Mouse (Mus musculus): ENCODE measurements around the gene Nav2.

DNA sequence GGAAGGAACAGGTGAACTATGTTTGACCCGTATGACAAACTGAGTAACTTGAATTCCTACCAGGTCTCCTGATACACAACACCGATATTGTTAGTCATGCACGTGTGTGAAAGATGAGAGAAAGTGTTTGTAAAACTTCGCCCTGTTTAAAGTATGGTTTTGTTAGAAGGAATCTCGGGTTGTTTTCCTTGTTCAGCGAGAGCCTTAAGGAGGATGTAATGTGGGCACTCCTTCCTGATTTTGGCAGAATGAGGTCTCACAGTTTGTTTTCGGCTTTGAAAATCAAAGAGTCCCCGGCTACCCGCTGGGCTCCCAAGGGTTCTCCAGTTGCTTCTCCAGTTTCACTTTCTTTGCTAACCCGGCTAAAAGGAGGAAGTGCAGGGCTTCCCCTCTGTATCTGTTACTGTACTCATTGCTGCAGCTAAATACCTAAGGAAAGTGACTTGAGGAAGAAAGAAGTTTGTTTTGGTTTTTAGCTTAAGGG lies 553.9 kb downstream of the Nav2 start:
- TF ChIP-seq GATA1 (IDR thresholded peaks at IDR 0.05; ENCODE audit: borderline replicate concordance, low read length) (no peak), FLI1 (IDR thresholded peaks at IDR 0.05; ENCODE audit: low read length) (no peak)
